Mouse (Mus musculus) heart, adult 9 months (tissue): ENCODE results near the gene Fkbp15.
A peak's percentile ranks its signal among the peaks of the same experiment; 100 is the strongest.

ENCODE experiments used
- DNase-seq, 2 experiments: peaks; one replicate each; pipeline ENCODE4 v3.0.0; 2022; ENCODE audit warnings: low spot score in 2 of 2

The Fkbp15 gene

GRCm38 (mm10) chr4:62372818-62373520 lies 12.6 kb upstream of the Fkbp15 start:
- no peak for DNase-seq

- DNase-seq: no peak
Observed at GRCm38 (mm10) chr4:62372410-62372809, 12.1 kb upstream of the Fkbp15 start.

- DNase-seq: no peak
Observed at GRCm38 (mm10) chr4:62369091-62369490, 8.7 kb upstream of the Fkbp15 start.

GRCm38 (mm10) chr4:62367586-62367985 lies 7.2 kb upstream of the Fkbp15 start:
- no peak for DNase-seq

GRCm38 (mm10) chr4:62366291-62366690 lies 5.9 kb upstream of the Fkbp15 start:
- no peak for DNase-seq

- no peak for DNase-seq
Observed at GRCm38 (mm10) chr4:62364299-62364698, 4.0 kb upstream of the Fkbp15 start.

GRCm38 (mm10) chr4:62362437-62362836 lies 2.1 kb upstream of the Fkbp15 start:
- DNase-seq: no peak

GRCm38 (mm10) chr4:62361997-62362396 lies 1.6 kb upstream of the Fkbp15 start:
- DNase-seq: no peak

- DNase-seq: no peak
Observed at GRCm38 (mm10) chr4:62361571-62361970, 1.2 kb upstream of the Fkbp15 start.

GRCm38 (mm10) chr4:62360805-62361455 lies 582 bp upstream of the Fkbp15 start:
- DNase-seq: peak in 1 of 2 experiments; percentile 7

- DNase-seq: no peak
Observed at GRCm38 (mm10) chr4:62359256-62359775, 1.0 kb downstream of the Fkbp15 start.

GRCm38 (mm10) chr4:62357631-62358148 lies 2.7 kb downstream of the Fkbp15 start:
- peak in 1 of 2 experiments; percentile 23 for DNase-seq

- peak in 1 of 2 experiments; percentile 20 for DNase-seq
Observed at GRCm38 (mm10) chr4:62349371-62349770, 11.0 kb downstream of the Fkbp15 start.

GRCm38 (mm10) chr4:62348329-62348705 lies 12.0 kb downstream of the Fkbp15 start:
- DNase-seq: no peak

GRCm38 (mm10) chr4:62347605-62348328 lies 12.6 kb downstream of the Fkbp15 start:
- DNase-seq: peak; percentile 28 to 39

GRCm38 (mm10) chr4:62345827-62346226 lies 14.5 kb downstream of the Fkbp15 start:
- DNase-seq: no peak

GRCm38 (mm10) chr4:62344000-62344399 lies 16.3 kb downstream of the Fkbp15 start:
- no peak for DNase-seq

GRCm38 (mm10) chr4:62338536-62338935 lies 21.8 kb downstream of the Fkbp15 start:
- DNase-seq: no peak

GRCm38 (mm10) chr4:62331977-62332376 lies 28.4 kb downstream of the Fkbp15 start:
- DNase-seq: no peak

GRCm38 (mm10) chr4:62328941-62329660 lies 31.2 kb downstream of the Fkbp15 start:
- DNase-seq: peak in 1 of 2 experiments; percentile 13

GRCm38 (mm10) chr4:62326111-62326510 lies 34.2 kb downstream of the Fkbp15 start:
- DNase-seq: no peak

- DNase-seq: peak; percentile 19 to 40
Observed at GRCm38 (mm10) chr4:62322684-62323083, 37.7 kb downstream of the Fkbp15 start.
